Mouse (Mus musculus) layer of hippocampus, adult 18-20 months (tissue): Measurements from ENCODE around the gene Ubl3. TPM values are rescaled to one million over a fixed set of nuclear protein-coding genes. Genes with fewer than 3 reads are reported as not detected.

Experiments used
- DNase-seq, 2 experiments: peaks; one replicate each; pipeline ENCODE4 v3.0.0; 2022; ENCODE audit warnings: low spot score in 2 of 2
- total RNA-seq, 2 experiments: library from RNA; stranded (reverse); gene quantifications; 2 replicates each; pipeline ENCODE4 v1.2.3; 2021

Gene Ubl3
- total RNA-seq, 2 experiments from 2014 or later: 235 to 245 TPM

GRCm38 (mm10) chr5:148488891-148489723 is 63.5 kb downstream of the Ubl3 start:
- peak; percentile 28 to 66 for DNase-seq

GRCm38 (mm10) chr5:148486202-148486601 is 66.4 kb downstream of the Ubl3 start:
- no peak for DNase-seq

DNA sequence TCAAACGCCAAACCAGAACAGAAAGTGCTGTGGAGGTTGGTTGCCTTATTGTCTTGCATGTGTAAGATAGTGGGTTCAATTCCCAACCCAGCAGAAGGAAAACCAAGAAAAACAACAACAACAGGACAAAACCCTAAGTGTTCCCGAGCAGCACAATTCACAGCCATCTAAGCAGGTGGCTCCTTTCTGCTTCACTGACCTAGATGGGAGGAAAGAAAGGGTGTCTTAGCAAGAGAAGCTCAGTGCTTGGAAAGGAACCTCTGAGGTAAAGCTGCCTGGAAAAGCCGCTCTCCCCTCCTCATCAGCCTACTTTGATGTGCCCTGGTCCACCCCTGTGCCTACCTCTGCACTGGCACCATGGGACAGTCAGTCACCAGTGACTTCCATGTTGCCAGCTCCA is 70.8 kb downstream of the Ubl3 start:
- DNase-seq: no peak

GRCm38 (mm10) chr5:148474346-148474745 is 78.2 kb downstream of the Ubl3 start:
- no peak for DNase-seq

DNA sequence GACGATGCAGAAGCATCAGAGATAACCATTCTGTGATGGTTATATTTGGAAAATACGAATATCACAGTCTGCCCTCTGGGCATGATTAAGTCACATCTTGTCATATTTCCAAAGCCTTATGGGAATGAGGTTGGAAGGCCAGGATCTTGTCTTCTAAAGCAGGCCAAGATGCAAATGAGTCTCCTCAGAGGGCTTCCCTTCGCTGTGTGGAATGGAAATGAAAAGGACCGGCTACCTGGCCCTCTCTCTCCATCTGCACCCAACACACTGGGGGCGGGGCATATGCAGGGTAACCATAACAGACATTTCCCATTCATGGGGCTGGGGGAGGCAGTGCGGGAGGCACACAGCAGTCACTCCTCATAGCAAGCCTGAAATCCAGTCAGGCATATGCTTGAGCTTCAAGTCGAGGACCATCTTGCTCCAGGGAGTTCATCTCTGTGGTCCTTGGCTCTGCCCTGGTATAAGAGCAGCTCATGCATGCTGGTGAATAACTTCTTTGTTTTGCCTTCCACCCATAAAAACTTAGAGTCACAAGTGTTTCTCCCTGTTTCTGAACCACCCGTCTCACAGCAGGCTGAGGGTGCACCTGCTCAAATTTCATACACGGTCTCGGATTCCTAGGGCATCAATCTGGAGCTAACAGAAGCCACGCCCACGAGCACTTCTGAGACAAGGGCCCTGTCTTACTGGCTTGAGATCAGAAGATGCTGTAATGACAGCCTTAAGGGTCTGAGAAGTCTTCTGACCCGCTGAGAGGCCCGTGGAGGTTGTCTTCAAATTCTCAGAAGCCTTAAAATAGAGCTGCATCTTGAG is 83.8 kb downstream of the Ubl3 start:
- no peak for DNase-seq

DNA sequence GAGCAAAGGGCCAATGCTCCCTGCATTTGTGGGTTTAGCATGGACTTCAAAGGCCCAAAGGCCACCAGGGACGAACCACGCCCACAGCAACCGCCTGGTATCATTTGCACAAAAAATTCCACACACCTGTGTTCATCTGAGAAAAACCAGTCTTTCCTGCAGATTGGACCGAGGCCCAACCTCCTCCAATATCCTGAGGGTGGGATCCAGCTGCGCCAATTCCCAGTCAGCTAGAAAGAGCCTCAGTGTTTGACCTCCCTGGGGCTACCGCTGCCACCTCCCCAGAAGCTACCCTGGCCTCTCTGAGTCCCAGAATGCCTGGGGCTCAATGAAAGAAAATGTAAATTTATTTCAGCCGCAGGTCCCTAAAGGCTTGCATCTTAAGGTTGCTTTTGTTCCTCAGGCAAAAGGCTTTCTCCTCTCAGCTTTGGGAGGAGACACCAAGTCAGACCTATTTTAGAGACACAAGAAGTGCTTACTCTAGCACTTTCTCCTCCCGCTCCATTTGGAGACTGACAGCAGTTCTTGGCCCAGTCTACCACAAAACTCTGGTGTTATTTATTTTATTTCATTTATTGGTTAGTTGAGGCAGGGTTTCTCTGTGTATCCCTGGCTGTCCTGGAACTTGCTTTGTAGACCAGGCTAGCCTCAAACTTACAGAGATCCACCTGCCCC is 85.5 kb downstream of the Ubl3 start:
- DNase-seq: no peak

DNA sequence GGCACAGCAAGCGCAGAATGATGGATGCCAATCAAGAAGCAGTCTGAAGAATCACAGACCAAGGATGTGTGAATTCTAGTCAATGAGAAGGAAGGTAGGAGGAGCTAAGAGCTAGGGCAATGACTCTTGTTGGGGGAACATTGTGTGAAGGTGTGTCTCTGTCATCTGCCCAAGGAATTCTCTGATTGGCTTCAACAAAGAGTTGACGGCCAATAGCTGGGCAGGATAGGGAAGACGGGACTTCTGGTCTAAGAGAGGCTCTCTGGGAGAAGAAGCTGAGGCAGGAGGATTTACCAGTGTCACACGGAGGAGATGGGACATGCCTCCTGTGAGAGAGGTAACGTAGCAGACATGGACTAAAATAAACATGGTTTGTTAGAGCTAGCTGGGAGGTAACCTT is 86.5 kb downstream of the Ubl3 start:
- DNase-seq: no peak

DNA sequence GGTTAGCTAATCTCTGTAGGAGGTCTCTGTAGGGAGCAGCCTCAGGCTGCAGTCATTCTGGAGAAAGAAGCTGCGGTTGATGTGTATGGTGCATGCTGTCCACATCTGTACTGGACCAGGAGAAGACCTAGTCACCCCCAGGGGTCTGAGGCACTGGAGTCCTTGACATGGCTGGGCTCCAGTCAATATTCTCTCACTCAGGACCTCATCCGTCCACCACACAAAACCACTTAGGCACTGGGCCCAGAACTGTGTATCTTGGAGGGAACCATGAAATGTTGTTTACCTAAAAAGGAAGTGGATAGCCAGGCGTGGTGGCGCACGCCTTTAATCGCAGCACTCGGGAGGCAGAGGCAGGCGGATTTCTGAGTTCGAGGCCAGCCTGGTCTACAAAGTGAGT is 87.5 kb downstream of the Ubl3 start:
- no peak for DNase-seq

DNA sequence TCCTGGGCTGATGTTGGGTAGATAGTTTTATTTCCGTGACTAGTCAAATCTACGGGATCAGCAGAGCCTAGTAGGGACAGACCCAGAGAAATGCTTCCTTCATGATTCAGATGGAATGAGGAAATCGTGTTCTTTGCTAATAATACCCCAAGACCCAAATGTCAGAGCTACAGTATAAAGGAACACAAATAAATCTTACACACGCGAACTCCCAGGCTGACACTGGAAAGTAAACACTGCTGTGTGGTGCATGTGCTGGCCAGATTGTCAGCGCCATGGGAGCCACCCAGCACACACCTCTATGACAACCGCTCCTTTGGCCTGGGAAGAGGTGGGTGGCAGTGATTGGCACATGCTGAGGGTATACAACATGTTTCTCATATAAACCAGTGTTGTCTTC is 88.1 kb downstream of the Ubl3 start:
- DNase-seq: no peak

GRCm38 (mm10) chr5:148463783-148464294 is 88.8 kb downstream of the Ubl3 start:
- DNase-seq: no peak

Other genes starting within 250 kb of the Ubl3 start
- 10 to 100 TPM; 21.7 to 22.1 TPM for gene Slc7a1, start 152.9 kb downstream of the Ubl3 start, total RNA-seq